Mouse (Mus musculus) heart, adult 2 months (tissue): ENCODE data around the gene Tnik.

Source experiments
- CTCF ChIP-seq: fragments of 200-600 bp; IDR thresholded peaks from 2 replicates; pipeline ENCODE4 v1.8.1; 2022; ENCODE audit warnings: antibody characterized with exemption, mild to moderate bottlenecking, moderate library complexity
- POLR2A ChIP-seq: fragments of 200-500 bp; IDR thresholded peaks from 2 replicates; pipeline ENCODE4 v1.6.1; 2011; ENCODE audit warnings: mild to moderate bottlenecking, low read depth, low read length, control low read depth; ENCODE audit not compliant: insufficient read depth

GRCm38 (mm10) chr3:28359138-28359537 is 96.1 kb downstream of the Tnik start:
- no peak for TF ChIP-seq CTCF
- no peak for TF ChIP-seq POLR2A
